Mouse (Mus musculus) heart, embryonic 14.5 days (tissue): ENCODE results near the gene Hhat. TPM values are rescaled to one million over a fixed set of nuclear protein-coding genes. Genes with fewer than 3 reads are reported as not detected.

ENCODE experiments used
- polyA plus RNA-seq: library from polyadenylated mRNA; unstranded; fragments of >200 nt; fragmentation: Nextera tagmentation; extraction: Ambion mirVana; gene quantifications from 2 replicates; pipeline ENCODE4 v1.2.1, GENCODE M21; 2014

Gene Hhat
- polyA plus RNA-seq, 1 experiment from 2014 or later: 6.8 TPM

Other genes with a start within 250 kb of the Hhat start
- gene Sertad4, start 84.5 kb upstream of the Hhat start, polyA plus RNA-seq: 14.8 and 17.0 TPM in 2 replicates